Mouse (Mus musculus): ENCODE results near the gene Trim17. TPM values are rescaled to one million over a fixed set of nuclear protein-coding genes. Genes with fewer than 3 reads are reported as not detected.

Trim17 gene
- polyA plus RNA-seq, 1 experiment from 2014 or later = 1.3 TPM

GRCm38 (mm10) chr11:58985299-58985917, 30.9 kb downstream of the Trim17 start:
- no peak overlapping the region for H3K27ac ChIP-seq (replicated peaks)
- H3K36me3 ChIP-seq = peaks cover 86% of the 10 kb centered on the region
- no peak for ATAC-seq (ENCODE audit: low read depth)
- 95% methylated on average over 3 of the region's 3 CpGs for WGBS
- no peak overlapping the region for H3K4me3 ChIP-seq
- no peak overlapping the region for H3K9ac ChIP-seq
- H3K4me2 ChIP-seq = no peak overlapping the region
- H3K4me1 ChIP-seq (replicated peaks) = peaks cover 18% of the 10 kb centered on the region
- H3K9me3 ChIP-seq = no peaks in the 10 kb centered on the region
- H3K27me3 ChIP-seq = no peaks in the 10 kb centered on the region

- WGBS = 89% methylated on average over 4 of the region's 4 CpGs
- no peak overlapping the region for H3K27ac ChIP-seq (replicated peaks)
- peaks cover 72% of the 10 kb centered on the region for H3K36me3 ChIP-seq
- H3K9ac ChIP-seq = no peak overlapping the region
- peaks cover 14% of the 10 kb centered on the region for H3K27me3 ChIP-seq
- H3K9me3 ChIP-seq = no peaks in the 10 kb centered on the region
- no peak for ATAC-seq (ENCODE audit: low read depth)
- H3K4me1 ChIP-seq (replicated peaks) = peaks cover 1% of the 10 kb centered on the region
- no peak overlapping the region for H3K4me2 ChIP-seq
- no peak overlapping the region for H3K4me3 ChIP-seq
These were observed 34.7 kb downstream of the Trim17 start for GRCm38 (mm10) chr11:58989166-58989565.

GRCm38 (mm10) chr11:58990141-58990540, 35.7 kb downstream of the Trim17 start:
- H3K36me3 ChIP-seq = peaks cover 62% of the 10 kb centered on the region

GRCm38 (mm10) chr11:58990794-58991193, 36.3 kb downstream of the Trim17 start:
- no peak overlapping the region for H3K4me3 ChIP-seq
- H3K9ac ChIP-seq = no peak overlapping the region
- H3K36me3 ChIP-seq = peaks cover 55% of the 10 kb centered on the region
- WGBS = 85% methylated on average over 9 of the region's 9 CpGs
- ATAC-seq (ENCODE audit: low read depth) = no peak
- peaks cover 10% of the 10 kb centered on the region for H3K4me1 ChIP-seq (replicated peaks)
- no peak overlapping the region for H3K4me2 ChIP-seq
- H3K9me3 ChIP-seq = no peaks in the 10 kb centered on the region
- peaks cover 29% of the 10 kb centered on the region for H3K27me3 ChIP-seq
- no peak overlapping the region for H3K27ac ChIP-seq (replicated peaks)

More at GRCm38 (mm10) chr11:58990141-58990540, 35.7 kb downstream of the Trim17 start:
- no peak for ATAC-seq (ENCODE audit: low read depth)
- no peak overlapping the region for H3K27ac ChIP-seq (replicated peaks)
- no peaks in the 10 kb centered on the region for H3K9me3 ChIP-seq
- WGBS = 89% methylated on average over 17 of the region's 17 CpGs
- H3K4me1 ChIP-seq (replicated peaks) = peaks cover 10% of the 10 kb centered on the region
- H3K9ac ChIP-seq = no peak overlapping the region
- no peak overlapping the region for H3K4me3 ChIP-seq
- no peak overlapping the region for H3K4me2 ChIP-seq
- H3K27me3 ChIP-seq = peaks cover 23% of the 10 kb centered on the region

- no peak overlapping the region for H3K9ac ChIP-seq
- H3K4me2 ChIP-seq = no peak overlapping the region
- ATAC-seq (ENCODE audit: low read depth) = no peak
- H3K9me3 ChIP-seq = no peaks in the 10 kb centered on the region
- WGBS = 82% methylated on average over 3 of the region's 3 CpGs
- H3K27me3 ChIP-seq = peaks cover 33% of the 10 kb centered on the region
- H3K4me3 ChIP-seq = no peak overlapping the region
- H3K36me3 ChIP-seq = peaks cover 44% of the 10 kb centered on the region
- peaks cover 10% of the 10 kb centered on the region for H3K4me1 ChIP-seq (replicated peaks)
- no peak overlapping the region for H3K27ac ChIP-seq (replicated peaks)
These were observed 37.4 kb downstream of the Trim17 start for GRCm38 (mm10) chr11:58991911-58992310.

GRCm38 (mm10) chr11:58993091-58993670, 38.7 kb downstream of the Trim17 start:
- ATAC-seq (ENCODE audit: low read depth) = no peak
- no peaks in the 10 kb centered on the region for H3K9me3 ChIP-seq
- H3K4me2 ChIP-seq = no peak overlapping the region
- H3K27ac ChIP-seq (replicated peaks) = no peak overlapping the region
- H3K27me3 ChIP-seq = peaks cover 38% of the 10 kb centered on the region
- no peak overlapping the region for H3K9ac ChIP-seq
- H3K4me3 ChIP-seq = no peak overlapping the region
- 85% methylated on average over 6 of the region's 6 CpGs for WGBS
- H3K36me3 ChIP-seq = peaks cover 33% of the 10 kb centered on the region
- H3K4me1 ChIP-seq (replicated peaks) = peaks cover 10% of the 10 kb centered on the region

- Histone ChIP-seq H3K27me3 (peaks cover 38% of the 10 kb centered on the region), H3K27ac (replicated peaks) (no peak overlapping the region), H3K36me3 (peaks cover 21% of the 10 kb centered on the region), H3K4me2 (peak overlapping the region; percentile 62), H3K4me3 (peak overlapping the region; percentile 39), H3K4me1 (replicated peaks) (peaks cover 10% of the 10 kb centered on the region), H3K9me3 (no peaks in the 10 kb centered on the region), H3K9ac (peak overlapping the region; percentile 65)
- WGBS = 2% methylated on average over 34 of the region's 35 CpGs
- ATAC-seq (ENCODE audit: low read depth) = peak; percentile 64
These were observed 39.9 kb downstream of the Trim17 start for GRCm38 (mm10) chr11:58994337-58994826.

- no peaks in the 10 kb centered on the region for H3K9me3 ChIP-seq
- no peak for ATAC-seq (ENCODE audit: low read depth)
- peak overlapping the region; percentile 39; the same call in 1 of the 2 replicates for H3K4me3 ChIP-seq
- H3K4me1 ChIP-seq (replicated peaks) = peaks cover 10% of the 10 kb centered on the region
- H3K4me2 ChIP-seq = peak overlapping the region; percentile 62
- H3K27me3 ChIP-seq = peaks cover 38% of the 10 kb centered on the region
- H3K9ac ChIP-seq = no peak overlapping the region
- WGBS = 79% methylated on average over 9 of the region's 9 CpGs
- H3K27ac ChIP-seq (replicated peaks) = no peak overlapping the region
- H3K36me3 ChIP-seq = peaks cover 12% of the 10 kb centered on the region
These were observed 40.7 kb downstream of the Trim17 start for GRCm38 (mm10) chr11:58995061-58995806.

- ATAC-seq (ENCODE audit: low read depth) = no peak
- Histone ChIP-seq H3K4me1 (replicated peaks) (peaks cover 10% of the 10 kb centered on the region), H3K27ac (replicated peaks) (no peak overlapping the region), H3K9me3 (no peaks in the 10 kb centered on the region), H3K4me2 (no peak overlapping the region), H3K9ac (no peak overlapping the region), H3K27me3 (peaks cover 38% of the 10 kb centered on the region), H3K4me3 (no peak overlapping the region), H3K36me3 (peaks cover 6% of the 10 kb centered on the region)
- 54% methylated on average over 12 of the region's 12 CpGs for WGBS
These were observed 41.4 kb downstream of the Trim17 start for GRCm38 (mm10) chr11:58995807-58996370.

GRCm38 (mm10) chr11:58997541-58997940, 43.1 kb downstream of the Trim17 start:
- no peak overlapping the region for H3K27ac ChIP-seq (replicated peaks)
- 86% methylated on average over 5 of the region's 5 CpGs for WGBS
- H3K4me1 ChIP-seq (replicated peaks) = peaks cover 10% of the 10 kb centered on the region
- no peaks in the 10 kb centered on the region for H3K9me3 ChIP-seq
- no peak for ATAC-seq (ENCODE audit: low read depth)
- no peak overlapping the region for H3K9ac ChIP-seq
- H3K4me2 ChIP-seq = no peak overlapping the region
- H3K36me3 ChIP-seq = no peaks in the 10 kb centered on the region
- H3K4me3 ChIP-seq = no peak overlapping the region
- peaks cover 38% of the 10 kb centered on the region for H3K27me3 ChIP-seq

GRCm38 (mm10) chr11:58999158-58999557, 44.7 kb downstream of the Trim17 start:
- ATAC-seq (ENCODE audit: low read depth) = no peak
- no peak overlapping the region for H3K4me3 ChIP-seq
- 58% methylated on average over 11 of the region's 11 CpGs for WGBS

GRCm38 (mm10) chr11:58999830-59000229, 45.3 kb downstream of the Trim17 start:
- no peak overlapping the region for H3K9ac ChIP-seq
- no peaks in the 10 kb centered on the region for H3K9me3 ChIP-seq
- no peak overlapping the region for H3K27ac ChIP-seq (replicated peaks)
- H3K4me3 ChIP-seq = no peak overlapping the region
- no peaks in the 10 kb centered on the region for H3K36me3 ChIP-seq
- WGBS = 76% methylated on average over 6 of the region's 6 CpGs
- H3K4me1 ChIP-seq (replicated peaks) = peaks cover 2% of the 10 kb centered on the region
- no peak for ATAC-seq (ENCODE audit: low read depth)
- H3K27me3 ChIP-seq = peaks cover 18% of the 10 kb centered on the region
- no peak overlapping the region for H3K4me2 ChIP-seq

More at GRCm38 (mm10) chr11:58999158-58999557, 44.7 kb downstream of the Trim17 start:
- no peak overlapping the region for H3K4me2 ChIP-seq
- H3K9me3 ChIP-seq = no peaks in the 10 kb centered on the region
- no peak overlapping the region for H3K27ac ChIP-seq (replicated peaks)
- peaks cover 24% of the 10 kb centered on the region for H3K27me3 ChIP-seq
- peaks cover 9% of the 10 kb centered on the region for H3K4me1 ChIP-seq (replicated peaks)
- no peaks in the 10 kb centered on the region for H3K36me3 ChIP-seq
- H3K9ac ChIP-seq = no peak overlapping the region

Data from neural tube, embryonic 13.5 days (tissue).